Mouse (Mus musculus) heart, embryonic 13.5 days (tissue): ENCODE data around the gene Gm19410. TPM values are rescaled to one million over a fixed set of nuclear protein-coding genes. Genes with fewer than 3 reads are reported as not detected.

Source experiments
- ATAC-seq: fragments of 200-750 bp; cut with Nextera tagmentation; 2 replicates; pipeline ENCODE4 v1.8.0; 2017; ENCODE audit warnings: moderate TSS enrichment; ENCODE audit not compliant: insufficient number of reproducible peaks, low FRiP score, low TSS enrichment; ENCODE audit errors: extremely low read depth
- H3K27ac ChIP-seq: fragments of 300-500 bp; sonication (generic); replicated peaks from 2 replicates; pipeline ENCODE4 v1.5.1; 2015; ENCODE audit warnings: moderate library complexity, mild to moderate bottlenecking, inconsistent platforms
- H3K27me3 ChIP-seq: fragments of 300-500 bp; sonication (generic); replicated peaks from 2 replicates; pipeline ENCODE4 v1.6.1; 2015; ENCODE audit warnings: mild to moderate bottlenecking, inconsistent platforms
- H3K36me3 ChIP-seq: fragments of 300-500 bp; sonication (generic); 2 replicates; pipeline ENCODE4 v1.6.1; 2015; ENCODE audit warnings: mild to moderate bottlenecking, inconsistent platforms
- H3K4me1 ChIP-seq: fragments of 300-500 bp; sonication (generic); 2 replicates; pipeline ENCODE4 v1.6.1; 2015; ENCODE audit warnings: inconsistent platforms
- H3K4me2 ChIP-seq: fragments of 300-500 bp; sonication (generic); 2 replicates; pipeline ENCODE4 v1.6.1; 2015; ENCODE audit warnings: inconsistent platforms, mild to moderate bottlenecking, moderate library complexity
- H3K4me3 ChIP-seq: fragments of 300-500 bp; sonication (generic); 2 replicates; pipeline ENCODE4 v1.5.1; 2015; ENCODE audit warnings: moderate library complexity, mild to moderate bottlenecking, inconsistent platforms
- H3K9ac ChIP-seq: fragments of 300-500 bp; sonication (generic); 2 replicates; pipeline ENCODE4 v1.6.1; 2015; ENCODE audit warnings: inconsistent platforms, mild to moderate bottlenecking, moderate library complexity
- H3K9me3 ChIP-seq: fragments of 300-500 bp; sonication (generic); 2 replicates; pipeline ENCODE4 v1.6.1; 2016; ENCODE audit warnings: inconsistent platforms
- WGBS: fragments of 180-500 bp; shearing (Covaris S2); methylation state at CpG from one replicate; pipeline ENCODE4 v1.1.7; 2015; ENCODE audit warnings: mixed read lengths; 5-methylcytosine and 5-hydroxymethylcytosine counted together
- microRNA-seq: library from miRNA; unstranded; fragments of <30 nt; microRNA quantifications from one replicate; pipeline ENCODE4, GENCODE M21; 2016
- polyA plus RNA-seq: library from polyadenylated mRNA; unstranded; fragments of >200 nt; fragmentation: Nextera tagmentation; extraction: Ambion mirVana; gene quantifications from 2 replicates; pipeline ENCODE4 v1.2.1, GENCODE M21; 2015

Gm19410 gene
- polyA plus RNA-seq = 0.16 and 0.17 TPM in 2 replicates

DNA sequence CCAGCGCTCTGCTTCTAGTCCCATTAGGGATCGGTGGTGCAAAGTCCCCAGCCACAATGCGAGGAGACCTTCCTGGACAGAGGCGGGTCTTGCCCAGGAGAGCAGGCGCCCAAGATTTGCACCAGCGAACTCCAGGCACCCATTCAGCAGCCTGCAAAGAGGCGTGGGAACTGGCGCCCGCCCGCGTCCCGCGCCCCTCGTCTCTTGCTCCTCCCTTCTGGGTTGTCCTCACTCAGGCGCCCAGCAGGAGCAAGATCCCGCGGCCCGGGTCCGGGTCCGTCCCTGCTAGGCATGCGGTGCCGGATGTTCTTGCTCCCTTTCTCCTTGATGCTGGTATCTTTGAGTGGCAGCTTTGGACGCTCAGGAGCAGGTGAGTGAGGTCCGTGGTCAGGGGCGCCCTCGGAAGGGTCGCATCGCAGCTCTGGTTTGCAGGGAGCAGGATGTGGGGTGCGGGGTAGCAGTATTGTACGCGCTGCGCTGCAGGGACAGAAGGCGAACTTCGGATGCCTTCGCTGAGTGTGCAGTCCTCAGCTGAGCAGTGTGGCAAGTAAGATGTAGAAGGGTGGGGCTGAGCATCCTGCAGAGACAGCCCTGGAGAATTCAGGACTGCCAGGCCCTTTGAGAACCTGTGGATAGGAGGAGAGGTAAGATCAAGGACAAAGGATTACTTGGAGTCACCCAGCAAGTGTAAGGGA lies at the start of gene Gm19410:
Gm19410 (plus strand) TSS at position 292 of the 695 bp plus-strand sequence.
- H3K9ac ChIP-seq = peak within 1 kb of the TSS; percentile 64
- 2% methylated on average over 35 of the region's 35 CpGs for WGBS

DNA sequence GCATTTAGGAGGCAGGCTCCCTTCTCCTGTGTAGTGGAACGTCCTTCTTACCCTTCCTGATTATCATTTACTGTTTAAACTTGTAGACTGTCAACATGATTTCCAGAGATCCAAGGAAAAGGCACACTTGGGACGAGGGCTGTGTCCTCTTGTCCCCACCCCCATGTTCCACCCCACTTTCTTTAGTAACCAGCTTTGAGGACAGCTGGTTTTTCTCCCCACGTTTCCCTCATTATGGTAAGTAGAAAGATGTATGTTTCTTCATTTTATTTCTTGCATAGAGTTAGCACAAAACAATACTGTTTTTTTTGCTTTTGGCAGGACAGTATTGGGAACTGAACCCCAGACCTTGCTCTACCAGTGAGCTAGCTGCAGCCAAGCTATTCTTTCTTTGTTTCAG lies 34.8 kb upstream of the Gm19410 start:
- no peak overlapping the region for H3K27ac ChIP-seq
- H3K4me1 ChIP-seq = no peaks in the 10 kb centered on the region
- no peaks in the 10 kb centered on the region for H3K27me3 ChIP-seq
- H3K4me3 ChIP-seq = no peak overlapping the region
- no peaks in the 10 kb centered on the region for H3K9me3 ChIP-seq
- WGBS = 55% methylated on average over 3 of the region's 3 CpGs
- ATAC-seq = no peak
- no peaks in the 10 kb centered on the region for H3K36me3 ChIP-seq
- H3K9ac ChIP-seq = no peak overlapping the region
- H3K4me2 ChIP-seq = no peak overlapping the region

More for the DNA sequence above, at the start of gene Gm19410:
- H3K36me3 ChIP-seq = no peaks in the 10 kb centered on the region
- H3K9me3 ChIP-seq = no peaks in the 10 kb centered on the region
- peak within 1 kb of the TSS; percentile 93 for H3K4me2 ChIP-seq
- peaks cover 61% of the 10 kb centered on the region for H3K27me3 ChIP-seq
- no peak for ATAC-seq
- peaks cover 14% of the 10 kb centered on the region for H3K4me1 ChIP-seq
- no peak within 1 kb of the TSS for H3K27ac ChIP-seq
- H3K4me3 ChIP-seq = peak within 1 kb of the TSS; percentile 55

DNA sequence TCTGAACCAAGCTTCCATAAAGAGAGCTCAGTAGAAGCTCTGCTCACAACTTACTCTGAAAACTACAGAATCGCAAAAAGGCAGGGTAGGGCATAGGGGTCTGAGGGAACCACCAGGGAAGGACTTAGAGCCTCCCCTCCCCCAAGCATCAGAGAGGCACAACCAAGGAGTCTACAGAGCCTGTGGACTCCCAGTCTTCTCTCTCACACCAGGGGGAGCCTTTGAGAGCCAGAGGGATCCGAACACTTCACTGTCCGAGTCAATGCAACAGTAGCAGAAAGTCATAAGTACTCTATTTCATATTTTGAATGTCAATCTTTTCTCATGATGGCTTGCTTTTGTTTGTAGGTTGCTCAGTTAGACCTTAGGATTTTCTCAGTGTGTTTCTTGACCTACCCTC lies 30.2 kb upstream of the Gm19410 start:
- Histone ChIP-seq H3K27me3 (no peaks in the 10 kb centered on the region), H3K9me3 (0 out of 2 replicates have a peak, but pooled peaks cover 3% of the 10 kb centered on the region), H3K4me1 (no peaks in the 10 kb centered on the region), H3K36me3 (no peaks in the 10 kb centered on the region), H3K9ac (no peak overlapping the region), H3K4me3 (no peak overlapping the region), H3K4me2 (no peak overlapping the region), H3K27ac (no peak overlapping the region)
- no peak for ATAC-seq
- 53% methylated on average over 3 of the region's 3 CpGs for WGBS

DNA sequence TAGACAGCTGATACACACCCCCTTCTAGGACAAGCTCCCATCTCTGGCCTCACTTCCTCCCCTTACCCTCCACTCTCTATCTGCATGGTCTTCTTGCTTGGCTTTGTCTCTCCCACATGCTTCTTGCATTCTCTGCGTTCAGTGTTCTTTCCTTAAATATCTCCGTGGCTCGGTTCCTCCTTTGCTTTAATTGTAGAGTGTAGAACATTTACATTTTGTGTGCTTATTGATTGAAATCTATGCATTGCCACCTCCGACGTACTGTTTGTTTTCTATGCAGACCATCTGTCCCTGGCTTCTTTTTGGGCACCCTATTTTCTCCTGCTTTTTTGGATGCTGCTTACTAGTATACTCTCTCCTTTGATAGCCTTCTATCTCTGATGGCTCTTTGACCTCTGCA lies 9.4 kb upstream of the Gm19410 start:
- ATAC-seq = no peak
- no peak overlapping the region for H3K4me2 ChIP-seq
- no peaks in the 10 kb centered on the region for H3K36me3 ChIP-seq
- no peak overlapping the region for H3K27ac ChIP-seq
- no peaks in the 10 kb centered on the region for H3K9me3 ChIP-seq
- no peaks in the 10 kb centered on the region for H3K4me1 ChIP-seq
- peaks cover 7% of the 10 kb centered on the region; the same call in 1 of the 2 replicates for H3K27me3 ChIP-seq
- no peak overlapping the region for H3K9ac ChIP-seq
- WGBS = 75% methylated on average over 5 of the region's 5 CpGs
- no peak overlapping the region for H3K4me3 ChIP-seq

- 4% methylated on average over 9 of the region's 9 CpGs for WGBS
- Histone ChIP-seq H3K4me2 (peak overlapping the region; percentile 93), H3K4me1 (peaks cover 14% of the 10 kb centered on the region), H3K4me3 (peak overlapping the region; percentile 55), H3K27ac (no peak overlapping the region), H3K36me3 (no peaks in the 10 kb centered on the region), H3K9me3 (no peaks in the 10 kb centered on the region), H3K9ac (peak overlapping the region; percentile 64), H3K27me3 (peaks cover 66% of the 10 kb centered on the region)
- ATAC-seq = no peak
Measured at GRCm38 (mm10) chr8:35765020-35765419, 570 bp upstream of the Gm19410 start.

DNA sequence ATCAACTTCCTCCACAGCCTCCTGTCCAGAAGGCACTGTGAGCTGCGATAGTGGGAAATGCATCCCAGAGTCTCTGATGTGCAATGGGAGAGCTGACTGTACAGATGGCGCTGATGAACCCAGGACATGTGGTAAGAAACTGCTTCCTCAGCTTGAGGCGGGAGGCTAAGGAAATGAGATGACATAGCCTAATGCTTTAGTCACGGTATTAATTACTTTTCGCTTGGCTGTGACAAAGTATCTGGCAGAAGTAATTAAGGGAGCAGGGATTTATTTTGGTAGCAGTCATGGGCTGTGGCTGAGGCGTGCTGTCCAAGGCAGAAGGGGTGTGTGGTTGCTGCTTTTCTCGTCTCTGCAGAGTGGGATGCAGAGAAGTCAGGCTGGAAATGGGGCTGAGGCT lies 7.9 kb downstream of the Gm19410 start:
- no peak for ATAC-seq

More for the DNA sequence above, 7.9 kb downstream of the Gm19410 start:
- no peaks in the 10 kb centered on the region for H3K9me3 ChIP-seq
- no peak overlapping the region for H3K9ac ChIP-seq
- 0 out of 2 replicates have a peak, but pooled peaks cover 5% of the 10 kb centered on the region for H3K4me1 ChIP-seq
- no peak overlapping the region for H3K4me3 ChIP-seq
- H3K27ac ChIP-seq = no peak overlapping the region
- H3K4me2 ChIP-seq = no peak overlapping the region; the same call in 1 of the 2 replicates
- no peaks in the 10 kb centered on the region for H3K36me3 ChIP-seq
- peaks cover 8% of the 10 kb centered on the region; the same call in 1 of the 2 replicates for H3K27me3 ChIP-seq
- 44% methylated on average over 7 of the region's 7 CpGs for WGBS

Small RNA genes within 50 kb of the gene (microRNA-seq; reads per million reads assigned to microRNA genes)
- not detected for gene Gm44474
